In the genomic region with DNA sequence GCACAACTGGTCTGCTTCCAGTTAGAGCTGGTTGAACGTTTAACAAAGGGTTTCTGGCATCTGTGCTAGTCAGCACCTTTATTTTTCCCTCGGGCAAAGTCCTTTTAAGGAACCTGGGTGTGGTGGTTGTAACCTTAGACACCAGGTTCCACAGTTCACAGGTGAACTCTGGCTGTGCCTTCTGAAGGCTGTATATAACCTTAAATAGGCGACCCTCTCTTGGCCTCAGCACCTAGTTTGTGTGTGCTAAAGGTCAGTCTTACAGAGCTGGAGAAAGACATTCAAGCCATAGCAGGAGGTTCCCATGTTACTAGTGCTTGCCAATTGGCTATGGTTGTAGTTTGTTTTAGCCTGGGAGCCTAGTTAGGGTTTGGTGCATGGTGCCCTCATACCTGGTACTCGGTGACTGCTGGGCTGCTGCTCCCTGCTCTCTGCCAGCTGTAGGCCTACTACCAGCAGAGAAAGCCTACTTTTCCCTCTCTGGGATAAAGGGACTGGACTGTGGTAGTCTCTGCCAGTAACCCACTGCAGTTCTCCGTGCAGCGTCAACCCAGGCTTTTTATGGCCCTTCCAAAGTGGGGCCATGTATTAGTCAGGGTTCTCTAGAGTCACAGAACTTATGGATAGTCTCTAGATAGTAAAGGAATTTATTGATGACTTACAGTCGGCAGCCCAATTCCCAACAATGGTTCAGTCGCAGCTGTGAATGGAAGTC, we compare ENCODE assay signal across 26 mouse cellular contexts. TPM values are rescaled to one million over a fixed set of nuclear protein-coding genes. Genes with fewer than 3 reads are reported as not detected.
DNase-seq lines count a peak whose midpoint lies in the region; ATAC-seq lines count a peak whose summit lies in the region.
"Had no signal": no experiment of that assay in that cellular context is flagged by ENCODE, and none has a peak within 500 bp of the region (broad histone marks: within the 10 kb centered on the region; RNA-seq: fewer than 3 reads in every experiment).

No protein-coding gene starts in this region.

- H3K9ac ChIP-seq in stomach, embryonic 16.5 days (ENCODE audit: low read length), result no peak overlapping the region
- H3K9ac ChIP-seq: forebrain, embryonic 13.5 days; liver, embryonic 13.5 days; lung, embryonic 14.5 days had no signal

- peaks cover 16% of the 10 kb centered on the region for H3K36me3 ChIP-seq in stomach, embryonic 16.5 days (ENCODE audit: control insufficient read depth, insufficient read depth, low read length)

- no peak overlapping the region for H3K4me3 ChIP-seq in stomach, embryonic 16.5 days (replicated peaks; ENCODE audit: low read length)
- H3K4me3 ChIP-seq: forebrain, embryonic 13.5 days; heart, embryonic 10.5 days; hindbrain, embryonic 10.5 days; liver, embryonic 13.5 days had no signal

- 79% methylated on average over 6 of the region's 8 CpGs for WGBS in stomach, embryonic 16.5 days

- no peak overlapping the region for H3K27ac ChIP-seq in stomach, embryonic 16.5 days (ENCODE audit: low read length)
- H3K27ac ChIP-seq: forebrain, embryonic 13.5 days; heart, embryonic 10.5 days; hindbrain, embryonic 10.5 days; liver, embryonic 13.5 days had no signal

- H3K4me2 ChIP-seq in stomach, embryonic 16.5 days (ENCODE audit: low read depth, low read length), result no peak overlapping the region
- H3K4me2 ChIP-seq: forebrain, embryonic 13.5 days; liver, embryonic 13.5 days; lung, embryonic 14.5 days; midbrain, embryonic 11.5 days had no signal

- 0 out of 2 replicates have a peak, but pooled peaks have one; percentile 25 for ATAC-seq in erythroid progenitor cell, adult 5-6 weeks (replicated peaks; ENCODE audit: low FRiP score, poor library complexity, severe bottlenecking)
- peak; percentile 33; the same call in 1 of the 2 replicates for ATAC-seq in stomach, embryonic 16.5 days (ENCODE audit: insufficient read depth, low FRiP score)
- no peak for ATAC-seq in megakaryocyte progenitor cell, adult 5-6 weeks (replicated peaks; ENCODE audit: poor library complexity)
- ATAC-seq: forebrain, embryonic 13.5 days had no signal

- DNase-seq in heart, adult 11 months, result peak; percentile 78
- no peak for DNase-seq in heart, adult 8-10 months (ENCODE audit: low spot score)
- DNase-seq in kidney, postnatal 10 days, result peak; percentile 10
- DNase-seq in cerebellum, adult 11-12 months, result no peak
- DNase-seq in layer of hippocampus, adult 18-20 months (ENCODE audit: low spot score in 2 of 2), result no peak
- DNase-seq: cerebellum, adult 9-11 months; gastrocnemius, postnatal 14 days; liver, embryonic 13.5 days; lung, embryonic 14.5 days; lung, postnatal 4 days; thymus, postnatal 36 days had no signal

- no peaks in the 10 kb centered on the region for H3K9me3 ChIP-seq in stomach, embryonic 16.5 days (replicated peaks; ENCODE audit: control insufficient read depth, low read length)
- H3K9me3 ChIP-seq: forebrain, embryonic 13.5 days; heart, embryonic 10.5 days; hindbrain, embryonic 10.5 days; liver, embryonic 13.5 days had no signal

- no peaks in the 10 kb centered on the region for H3K4me1 ChIP-seq in stomach, embryonic 16.5 days (ENCODE audit: control insufficient read depth, insufficient read depth, low read length)
- H3K4me1 ChIP-seq: forebrain, embryonic 13.5 days; heart, embryonic 10.5 days; hindbrain, embryonic 10.5 days had no signal

- H3K27me3 ChIP-seq in stomach, embryonic 16.5 days (ENCODE audit: control insufficient read depth, insufficient read depth, low read length), result no peaks in the 10 kb centered on the region
- H3K27me3 ChIP-seq: forebrain, embryonic 13.5 days; liver, embryonic 13.5 days had no signal

RNA-seq across cellular contexts. Expression of a gene that starts 17.7 kb away (rescaled TPM):
- not detected for total RNA-seq in heart, adult 8-10 months (2022)
- not detected in 2 replicates for total RNA-seq in erythroid progenitor cell, adult 5-6 weeks (2015; ENCODE audit: low replicate concordance)
- not detected in 2 replicates for total RNA-seq in erythroid progenitor cell, adult 5-6 weeks (2017; ENCODE audit: low replicate concordance)
- polyA plus RNA-seq in stomach, embryonic 16.5 days (2015; fragmentation: Nextera tagmentation; extraction: Ambion mirVana), result not detected in 2 replicates
- total RNA-seq in layer of hippocampus, adult 18-20 months (2021), result not detected
- total RNA-seq in megakaryocyte progenitor cell, adult 5-6 weeks (2015), result not detected in 2 replicates
- not detected in 2 replicates for total RNA-seq in megakaryocyte progenitor cell, adult 5-6 weeks (2017)
- total RNA-seq: gastrocnemius, postnatal 14 days; left cerebral cortex, adult 8-10 months; MEL; monocyte, adult 5-6 weeks had no signal
- polyA plus RNA-seq: cortical plate, adult 2 months; embryonic facial prominence, embryonic 11.5 days; forebrain, embryonic 13.5 days; heart, embryonic 10.5 days; heart, postnatal 0 days; hindbrain, embryonic 10.5 days; limb, embryonic 11.5 days; liver, embryonic 13.5 days; lung, embryonic 14.5 days; midbrain, embryonic 11.5 days; neural tube, embryonic 11.5 days had no signal

RNA-seq across cellular contexts. Expression of a gene that starts 26.0 kb away (rescaled TPM):
- total RNA-seq in heart, adult 8-10 months (2022), result 1 to 10 TPM; 4.9 to 6.7 (median 5.5) TPM
- total RNA-seq in erythroid progenitor cell, adult 5-6 weeks (2015; ENCODE audit: low replicate concordance), result 7.9 and 12.2 TPM in 2 replicates
- total RNA-seq in erythroid progenitor cell, adult 5-6 weeks (2017; ENCODE audit: low replicate concordance), result 1.0 and 1.8 TPM in 2 replicates
- polyA plus RNA-seq in stomach, embryonic 16.5 days (2015; fragmentation: Nextera tagmentation; extraction: Ambion mirVana), result 42.4 and 47.7 TPM in 2 replicates
- 10 to 100 TPM; 34.3 to 36.9 TPM for total RNA-seq in layer of hippocampus, adult 18-20 months (2021)
- total RNA-seq in megakaryocyte progenitor cell, adult 5-6 weeks (2015), result 26.3 and 29.4 TPM in 2 replicates
- 10.9 and 13.2 TPM in 2 replicates for total RNA-seq in megakaryocyte progenitor cell, adult 5-6 weeks (2017)

RNA-seq across cellular contexts. Expression of a gene that starts 26.3 kb away (rescaled TPM):
- 1 to 10 TPM; 4.9 to 6.3 (median 5.2) TPM for total RNA-seq in heart, adult 8-10 months (2022)
- total RNA-seq in erythroid progenitor cell, adult 5-6 weeks (2015; ENCODE audit: low replicate concordance), result 1.8 TPM in 1 of 2 replicates, not detected in the other
- 6.6 and 11.2 TPM in 2 replicates for total RNA-seq in erythroid progenitor cell, adult 5-6 weeks (2017; ENCODE audit: low replicate concordance)
- 11.1 and 15.1 TPM in 2 replicates for polyA plus RNA-seq in stomach, embryonic 16.5 days (2015; fragmentation: Nextera tagmentation; extraction: Ambion mirVana)
- 1 to 10 TPM; 6.4 to 6.8 TPM for total RNA-seq in layer of hippocampus, adult 18-20 months (2021)
- 4.4 and 7.1 TPM in 2 replicates for total RNA-seq in megakaryocyte progenitor cell, adult 5-6 weeks (2015)
- 9.2 and 9.5 TPM in 2 replicates for total RNA-seq in megakaryocyte progenitor cell, adult 5-6 weeks (2017)

Comparison
In these comparisons a context has a peak if more than half of its experiments do, and no peak if none do; other contexts are left out.
1. DNase-seq: peak in heart, adult 11 months (single experiment) and kidney, postnatal 10 days (single experiment); none in heart, adult 8-10 months (single experiment), cerebellum, adult 11-12 months (single experiment) and layer of hippocampus, adult 18-20 months (0 of 2).